Mouse (Mus musculus) liver, adult 2 months (tissue): Measurements from ENCODE around the gene Mptx1. TPM values are rescaled to one million over a fixed set of nuclear protein-coding genes. Genes with fewer than 3 reads are reported as not detected.

ENCODE experiments used
- DNase-seq: peaks from one replicate; pipeline ENCODE4 v3.0.0-alpha.2; 2011; ENCODE audit warnings: low read depth, low spot score; ENCODE audit errors: extremely low read depth
- H3K27ac ChIP-seq: fragments of 200-500 bp; replicated peaks from 2 replicates; pipeline ENCODE4 v1.5.1; 2012; ENCODE audit warnings: low read depth, mild to moderate bottlenecking, control low read depth, inconsistent platforms, low read length; ENCODE audit not compliant: insufficient read depth
- H3K27me3 ChIP-seq: fragments of 200-500 bp; 2 replicates; pipeline ENCODE4 v1.6.1; 2012; ENCODE audit warnings: mild to moderate bottlenecking, moderate library complexity, low read length, inconsistent platforms; ENCODE audit not compliant: control insufficient read depth, insufficient read depth
- H3K36me3 ChIP-seq: fragments of 200-500 bp; 2 replicates; pipeline ENCODE4 v1.6.1; 2012; ENCODE audit warnings: low read length, inconsistent platforms; ENCODE audit not compliant: control insufficient read depth, insufficient read depth
- H3K4me1 ChIP-seq: fragments of 200-500 bp; 2 replicates; pipeline ENCODE4 v1.6.1; 2011; ENCODE audit warnings: low read length; ENCODE audit not compliant: control insufficient read depth, insufficient read depth
- H3K4me3 ChIP-seq: fragments of 200-500 bp; 2 replicates; pipeline ENCODE4 v1.5.1; 2011; ENCODE audit warnings: low read depth, mild to moderate bottlenecking, control low read depth, low read length, moderate library complexity; ENCODE audit not compliant: insufficient read depth
- H3K79me2 ChIP-seq: fragments of 200-500 bp; 2 replicates; pipeline ENCODE4 v1.6.1; 2012; ENCODE audit warnings: inconsistent platforms, mild to moderate bottlenecking, low read length, moderate library complexity; ENCODE audit not compliant: control insufficient read depth, insufficient read depth
- H3K9ac ChIP-seq: fragments of 200-500 bp; 2 replicates; pipeline ENCODE4 v1.6.1; 2012; ENCODE audit warnings: low read depth, mild to moderate bottlenecking, control low read depth, inconsistent platforms, low read length
- CTCF ChIP-seq: fragments of 200-500 bp; IDR thresholded peaks from 2 replicates; pipeline ENCODE4 v1.5.1; 2011; ENCODE audit warnings: low read depth, low read length, control low read depth
- POLR2A ChIP-seq: fragments of 200-500 bp; IDR thresholded peaks from 2 replicates; pipeline ENCODE4 v1.6.1; 2011; ENCODE audit warnings: low read length, control low read depth; ENCODE audit not compliant: insufficient read depth; ENCODE audit errors: extremely low read depth
- WGBS: fragments of 180-500 bp; shearing (Covaris S2); methylation state at CpG from one replicate; pipeline ENCODE4 v1.1.7; 2018; 5-methylcytosine and 5-hydroxymethylcytosine counted together
- polyA plus RNA-seq: library from polyadenylated mRNA; depleted of rRNA; stranded (reverse); fragments of >200 nt; gene quantifications from 2 replicates; pipeline ENCODE4 v1.2.3, GENCODE M21; 2012; rRNA removed
- total RNA-seq: library from RNA; depleted of rRNA; stranded (reverse); fragments of >200 nt; gene quantifications from 2 replicates; pipeline ENCODE4 v1.2.3, GENCODE M21; 2014; rRNA removed

Mptx1 gene
- total and polyA plus RNA-seq, 2 experiments, result not detected

DNA sequence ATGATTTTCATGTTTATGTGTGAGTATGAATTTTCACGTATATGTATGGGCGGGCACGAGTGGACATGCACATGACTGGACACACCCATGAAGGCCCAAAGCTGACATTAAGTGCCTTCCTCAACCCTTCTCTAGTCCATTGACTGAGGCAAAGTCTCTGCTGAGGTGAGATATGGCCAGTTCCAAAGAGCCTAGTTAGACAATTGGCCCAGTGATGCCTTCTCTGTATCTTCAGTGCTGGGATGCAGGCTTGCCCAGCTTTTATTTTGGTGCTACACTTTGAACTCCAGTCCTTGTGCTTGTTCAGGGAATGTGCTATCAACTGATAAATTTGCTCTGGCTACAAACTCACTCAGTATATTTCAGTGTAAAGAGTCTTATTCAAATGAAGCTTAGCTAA is 43.5 kb downstream of the Mptx1 start:
- no peak for TF ChIP-seq POLR2A
- no peak for TF ChIP-seq CTCF
- Histone ChIP-seq H3K36me3 (no peaks in the 10 kb centered on the region), H3K9ac (no peak overlapping the region), H3K4me3 (no peak overlapping the region), H3K27me3 (no peaks in the 10 kb centered on the region), H3K79me2 (no peaks in the 10 kb centered on the region), H3K27ac (no peak overlapping the region), H3K4me1 (no peaks in the 10 kb centered on the region)
- WGBS, result 81% methylated on average over 3 of the region's 3 CpGs
- DNase-seq, result no peak

Other genes with a start within 250 kb of the Mptx1 start
- gene Olfr429, start 246.2 kb upstream of the Mptx1 start, total RNA-seq, result not detected in 2 replicates
- gene Olfr429, start 246.2 kb upstream of the Mptx1 start, polyA plus RNA-seq, result not detected in 2 replicates
- not detected in 2 replicates for gene Olfr427, start 233.6 kb upstream of the Mptx1 start, total RNA-seq
- gene Olfr427, start 233.6 kb upstream of the Mptx1 start, polyA plus RNA-seq, result not detected in 2 replicates
- not detected in 2 replicates for gene Olfr231, start 209.4 kb upstream of the Mptx1 start, total RNA-seq
- not detected in 2 replicates for gene Olfr231, start 209.4 kb upstream of the Mptx1 start, polyA plus RNA-seq
- not detected in 2 replicates for gene Olfr424, start 199.0 kb upstream of the Mptx1 start, total RNA-seq
- not detected in 2 replicates for gene Olfr424, start 199.0 kb upstream of the Mptx1 start, polyA plus RNA-seq
- not detected in 2 replicates for gene Olfr420, start 174.9 kb upstream of the Mptx1 start, total RNA-seq
- gene Olfr420, start 174.9 kb upstream of the Mptx1 start, polyA plus RNA-seq, result not detected in 2 replicates
- 0.07 and 0.09 TPM in 2 replicates for gene Spta1, start 157.7 kb upstream of the Mptx1 start, total RNA-seq
- gene Spta1, start 157.7 kb upstream of the Mptx1 start, polyA plus RNA-seq, result not detected in 2 replicates
- gene Olfr419, start 78.5 kb upstream of the Mptx1 start, total RNA-seq, result not detected in 2 replicates
- not detected in 2 replicates for gene Olfr419, start 78.5 kb upstream of the Mptx1 start, polyA plus RNA-seq
- not detected in 2 replicates for gene Olfr417, start 34.6 kb downstream of the Mptx1 start, total RNA-seq
- not detected in 2 replicates for gene Olfr417, start 34.6 kb downstream of the Mptx1 start, polyA plus RNA-seq
- not detected in 2 replicates for gene Olfr248, start 60.5 kb downstream of the Mptx1 start, total RNA-seq
- not detected in 2 replicates for gene Olfr248, start 60.5 kb downstream of the Mptx1 start, polyA plus RNA-seq
- not detected in 2 replicates for gene Olfr414, start 93.5 kb downstream of the Mptx1 start, total RNA-seq
- gene Olfr414, start 93.5 kb downstream of the Mptx1 start, polyA plus RNA-seq, result not detected in 2 replicates
- not detected in 2 replicates for gene Olfr220, start 111.6 kb downstream of the Mptx1 start, total RNA-seq
- not detected in 2 replicates for gene Olfr220, start 111.6 kb downstream of the Mptx1 start, polyA plus RNA-seq
- gene Fmn2, start 171.3 kb downstream of the Mptx1 start, total RNA-seq, result 0.13 and 0.18 TPM in 2 replicates
- gene Fmn2, start 171.3 kb downstream of the Mptx1 start, polyA plus RNA-seq, result 0.02 TPM in 1 of 2 replicates, not detected in the other